Mouse (Mus musculus) neural tube, embryonic 11.5 days (tissue): ENCODE results near the gene Ndufv1. TPM values are rescaled to one million over a fixed set of nuclear protein-coding genes. Genes with fewer than 3 reads are reported as not detected.
A peak's percentile ranks its signal among the peaks of the same experiment; 100 is the strongest.

ENCODE experiments used
- ATAC-seq: fragments of 200-750 bp; cut with Nextera tagmentation; 2 replicates; pipeline ENCODE4 v1.8.0; 2017; ENCODE audit warnings: moderate number of reproducible peaks, mild to moderate bottlenecking, moderate TSS enrichment, moderate library complexity; ENCODE audit not compliant: insufficient read depth, low FRiP score, low TSS enrichment
- DNase-seq: peaks from one replicate; pipeline ENCODE4 v3.0.0-alpha.2; 2015; ENCODE audit warnings: low spot score
- H3K27ac ChIP-seq: fragments of 300-500 bp; sonication (generic); 2 replicates; pipeline ENCODE4 v1.5.1; 2014; ENCODE audit warnings: low read depth, mild to moderate bottlenecking, low read length
- H3K27me3 ChIP-seq: fragments of 300-500 bp; sonication (generic); 2 replicates; pipeline ENCODE4 v1.6.1; 2014; ENCODE audit warnings: mild to moderate bottlenecking, low read length, mixed read lengths; ENCODE audit not compliant: control insufficient read depth, insufficient read depth
- H3K36me3 ChIP-seq: fragments of 300-500 bp; sonication (generic); 2 replicates; pipeline ENCODE4 v1.6.1; 2014; ENCODE audit warnings: mild to moderate bottlenecking, low read length, moderate library complexity, mixed read lengths; ENCODE audit not compliant: control insufficient read depth, insufficient read depth
- H3K4me1 ChIP-seq: fragments of 300-500 bp; sonication (generic); 2 replicates; pipeline ENCODE4 v1.6.1; 2014; ENCODE audit warnings: low read length, mixed read lengths; ENCODE audit not compliant: control insufficient read depth, insufficient read depth
- H3K4me2 ChIP-seq: fragments of 300-500 bp; sonication (generic); 2 replicates; pipeline ENCODE4 v1.6.1; 2014; ENCODE audit warnings: low read depth, mild to moderate bottlenecking, moderate library complexity
- H3K4me3 ChIP-seq: fragments of 300-500 bp; sonication (generic); 2 replicates; pipeline ENCODE4 v1.5.1; 2014; ENCODE audit warnings: low read depth, low read length
- H3K9ac ChIP-seq: fragments of 300-500 bp; sonication (generic); 2 replicates; pipeline ENCODE4 v1.6.1; 2014; ENCODE audit warnings: mild to moderate bottlenecking, low read length
- H3K9me3 ChIP-seq: fragments of 300-500 bp; sonication (generic); 2 replicates; pipeline ENCODE4 v1.6.1; 2016; ENCODE audit warnings: low read length; ENCODE audit not compliant: control insufficient read depth
- WGBS: fragments of 180-500 bp; shearing (Covaris S2); extraction: QIAGEN DNeasy Blood & Tissue Kit; methylation state at CpG from one replicate; pipeline ENCODE4 v1.1.7; 2014; 5-methylcytosine and 5-hydroxymethylcytosine counted together
- polyA plus RNA-seq: library from polyadenylated mRNA; unstranded; fragments of >200 nt; fragmentation: Nextera tagmentation; extraction: Ambion mirVana; gene quantifications from 2 replicates; pipeline ENCODE4 v1.2.1, GENCODE M21; 2014

Ndufv1 gene
- polyA plus RNA-seq, 1 experiment from 2014 or later: 208 TPM

DNA sequence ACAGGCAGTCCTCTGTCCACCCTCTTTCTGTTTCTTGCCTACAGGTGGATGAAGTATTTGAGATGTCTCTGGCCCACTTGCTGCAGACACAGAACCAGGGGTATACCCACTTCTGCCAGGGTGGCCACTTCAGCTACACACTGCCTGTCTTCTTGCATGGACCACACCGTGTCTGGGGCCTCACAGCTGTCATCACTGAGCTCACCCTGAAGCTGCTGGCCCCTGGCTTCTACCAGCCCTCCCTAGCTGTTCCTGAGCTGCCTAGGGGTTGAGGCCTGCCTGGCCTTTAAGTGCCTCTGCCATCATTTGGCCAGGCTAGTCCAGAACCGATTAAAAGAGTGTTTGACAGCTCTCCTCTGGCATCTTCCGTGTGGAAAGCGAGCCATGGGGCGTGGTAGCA, 10.9 kb downstream of the Ndufv1 start:
- no peak overlapping the region for H3K27ac ChIP-seq
- H3K9ac ChIP-seq: no peak overlapping the region
- ATAC-seq (no peak), DNase-seq (no peak)
- no peak overlapping the region for H3K4me3 ChIP-seq
- H3K36me3 ChIP-seq: peaks cover 2% of the 10 kb centered on the region
- no peaks in the 10 kb centered on the region for H3K27me3 ChIP-seq
- 79% methylated on average over 5 of the region's 5 CpGs for WGBS
- H3K4me1 ChIP-seq: peaks cover 9% of the 10 kb centered on the region; the same call in 1 of the 2 replicates
- H3K4me2 ChIP-seq: peak overlapping the region; percentile 94; the same call in 1 of the 2 replicates
- no peaks in the 10 kb centered on the region for H3K9me3 ChIP-seq

DNA sequence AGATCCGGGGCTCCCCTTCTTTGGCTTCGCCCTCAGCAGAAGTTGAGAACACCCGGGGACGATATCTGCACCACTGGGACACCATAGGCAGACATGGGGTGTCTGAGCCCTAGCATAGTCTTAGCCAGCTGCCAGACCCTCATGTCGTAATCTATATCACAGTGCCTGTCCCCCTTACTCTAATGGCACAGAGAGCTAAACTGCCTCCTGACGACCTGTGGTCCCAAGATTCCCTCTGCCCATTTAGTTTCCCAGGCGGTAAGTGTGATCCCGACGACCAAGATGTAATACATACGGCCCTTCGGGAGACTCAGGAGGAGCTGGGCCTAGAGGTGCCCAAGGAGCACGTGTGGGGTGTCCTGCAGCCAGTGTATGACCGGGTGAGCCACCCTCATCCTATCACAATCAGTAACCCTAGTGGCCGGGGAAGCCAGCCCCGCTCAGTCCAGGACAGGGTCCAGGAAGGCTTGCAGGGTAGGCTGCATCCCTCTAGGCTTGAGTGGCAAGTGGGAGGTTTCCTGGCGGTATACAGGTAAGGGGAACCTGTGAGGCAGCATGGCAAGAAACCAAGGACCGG, 11.6 kb downstream of the Ndufv1 start:
- no peak for DNase-seq
- WGBS: 23% methylated on average over 17 of the region's 17 CpGs
- 0 out of 2 replicates have a peak, but pooled peaks have one; percentile 18 for ATAC-seq

DNA sequence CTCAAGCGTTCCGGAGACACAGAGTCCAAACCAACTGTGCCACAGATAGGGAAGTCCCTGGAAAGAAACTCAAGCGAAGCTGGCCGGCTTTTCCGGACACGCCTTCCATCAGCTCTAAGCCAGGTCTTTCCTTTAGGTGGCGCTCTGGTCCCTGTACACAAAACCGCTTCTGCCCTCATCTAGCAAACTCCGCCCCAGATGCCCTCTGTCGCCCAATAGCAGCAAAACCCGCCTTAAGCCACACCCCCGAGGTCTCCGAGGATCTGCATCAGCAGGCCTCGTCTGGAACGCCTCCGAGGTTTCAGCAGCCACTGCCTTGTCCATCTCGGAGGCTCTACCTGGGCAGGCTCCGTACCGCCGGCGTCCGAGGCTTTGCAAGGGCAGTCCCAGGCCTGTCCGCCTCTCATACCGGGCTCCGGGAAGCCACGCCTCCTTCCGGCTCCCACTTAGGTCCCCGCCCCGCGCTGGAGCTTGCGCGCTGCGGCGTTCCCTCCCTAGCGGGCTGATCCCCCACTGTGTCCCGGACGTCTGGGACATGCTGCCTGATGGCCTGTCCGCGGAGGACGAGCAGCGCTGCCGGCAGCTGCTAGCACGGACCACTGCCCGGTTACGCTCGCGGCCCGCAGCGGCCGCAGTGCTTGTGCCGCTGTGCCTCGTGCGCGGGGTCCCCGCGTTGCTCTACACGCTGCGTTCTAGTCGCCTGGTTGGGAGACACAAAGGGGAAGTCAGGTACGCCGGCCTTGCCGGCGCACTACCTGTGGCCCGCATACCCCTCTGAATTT, 12.3 kb downstream of the Ndufv1 start, which contains the start of the genes Nudt8 and Gm49405:
TSS of gene Nudt8 (plus strand) at position 462 of the 782 bp plus-strand sequence.
TSS of gene Gm49405 (plus strand) at position 508 of the 782 bp plus-strand sequence.
- no peaks in the 10 kb centered on the region; the same call in 1 of the 2 replicates for H3K36me3 ChIP-seq
- peak within 1 kb of the TSS; percentile 94 for H3K4me2 ChIP-seq
- peak; percentile 94 for DNase-seq
- peak within 1 kb of the TSS; percentile 88 for H3K9ac ChIP-seq
- WGBS: under 1% methylated on average over 64 of the region's 64 CpGs
- peaks cover 9% of the 10 kb centered on the region; the same call in 1 of the 2 replicates for H3K4me1 ChIP-seq
- H3K9me3 ChIP-seq: no peaks in the 10 kb centered on the region
- H3K4me3 ChIP-seq: peak within 1 kb of the TSS; percentile 69
- H3K27ac ChIP-seq: peak within 1 kb of the TSS; percentile 94
- ATAC-seq: peak; percentile 82
- no peaks in the 10 kb centered on the region for H3K27me3 ChIP-seq

More for the DNA sequence above, 11.6 kb downstream of the Ndufv1 start:
- H3K4me1 ChIP-seq: peaks cover 9% of the 10 kb centered on the region; the same call in 1 of the 2 replicates
- no peaks in the 10 kb centered on the region; the same call in 1 of the 2 replicates for H3K36me3 ChIP-seq
- peak overlapping the region; percentile 94 for H3K27ac ChIP-seq
- H3K9me3 ChIP-seq: no peaks in the 10 kb centered on the region
- H3K4me3 ChIP-seq: peak overlapping the region; percentile 69
- H3K9ac ChIP-seq: peak overlapping the region; percentile 88
- H3K27me3 ChIP-seq: no peaks in the 10 kb centered on the region
- peak overlapping the region; percentile 94 for H3K4me2 ChIP-seq

DNA sequence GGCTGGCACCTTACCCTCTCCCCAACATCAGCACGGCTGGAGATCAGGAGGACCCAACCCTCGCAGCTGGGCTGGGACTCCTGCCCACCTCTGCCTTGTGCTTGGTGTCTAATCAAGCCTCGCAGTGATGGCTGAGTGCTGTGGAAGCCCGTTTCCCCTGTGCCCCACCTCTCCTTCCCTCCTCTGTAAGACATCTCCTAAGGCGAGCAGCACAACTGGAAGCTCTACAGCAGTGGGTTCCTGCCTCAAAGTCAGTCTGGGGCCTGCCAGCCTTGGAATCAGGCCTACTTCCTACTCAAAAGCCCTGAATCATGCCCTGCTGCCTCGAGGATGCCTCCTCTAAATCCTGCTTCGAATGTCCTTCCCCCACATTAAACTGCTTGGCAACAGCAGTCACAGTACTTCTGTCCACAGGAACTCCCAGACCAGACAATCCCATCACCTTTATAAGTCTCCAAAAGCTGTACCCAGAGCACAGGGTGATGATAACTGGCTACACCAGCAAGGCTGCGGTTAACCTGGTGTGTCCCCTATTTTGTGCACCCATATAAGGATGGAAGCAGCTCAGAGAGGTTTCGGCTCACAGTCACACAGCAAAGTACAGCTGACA, 13.4 kb downstream of the Ndufv1 start:
- Histone ChIP-seq H3K4me1 (peaks cover 9% of the 10 kb centered on the region; the same call in 1 of the 2 replicates), H3K4me3 (peak overlapping the region; percentile 69), H3K27me3 (no peaks in the 10 kb centered on the region), H3K9ac (no peak overlapping the region; the same call in 1 of the 2 replicates), H3K4me2 (peak overlapping the region; percentile 94), H3K36me3 (no peaks in the 10 kb centered on the region), H3K9me3 (no peaks in the 10 kb centered on the region), H3K27ac (no peak overlapping the region)
- ATAC-seq: no peak
- no peak for DNase-seq
- 92% methylated on average over 9 of the region's 9 CpGs for WGBS

DNA sequence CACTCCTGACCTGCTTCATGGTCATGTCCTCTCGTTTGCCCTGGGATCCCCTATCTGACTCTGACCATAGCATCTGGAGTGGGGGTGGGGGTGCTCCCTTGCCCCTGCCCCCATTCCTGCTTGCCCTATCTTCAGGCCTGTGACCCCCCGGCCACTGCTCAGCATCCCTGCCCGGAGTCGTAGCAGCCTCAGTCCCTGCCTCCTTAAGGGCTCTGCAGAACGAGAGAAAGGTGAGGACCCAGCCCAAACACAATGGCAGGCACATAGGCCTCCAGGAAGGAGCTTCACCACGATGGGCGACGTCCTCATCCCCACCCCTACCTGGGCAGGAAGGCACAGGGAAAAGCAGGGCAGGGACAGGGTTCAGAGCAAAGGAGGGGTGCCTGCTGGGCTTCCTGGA, 14.3 kb downstream of the Ndufv1 start:
- Histone ChIP-seq H3K4me1 (peaks cover 9% of the 10 kb centered on the region; the same call in 1 of the 2 replicates), H3K36me3 (no peaks in the 10 kb centered on the region), H3K4me3 (no peak overlapping the region), H3K4me2 (no peak overlapping the region), H3K9ac (no peak overlapping the region), H3K27me3 (no peaks in the 10 kb centered on the region), H3K27ac (no peak overlapping the region), H3K9me3 (no peaks in the 10 kb centered on the region)
- WGBS: 69% methylated on average over 8 of the region's 8 CpGs
- ATAC-seq (no peak), DNase-seq (no peak)

DNA sequence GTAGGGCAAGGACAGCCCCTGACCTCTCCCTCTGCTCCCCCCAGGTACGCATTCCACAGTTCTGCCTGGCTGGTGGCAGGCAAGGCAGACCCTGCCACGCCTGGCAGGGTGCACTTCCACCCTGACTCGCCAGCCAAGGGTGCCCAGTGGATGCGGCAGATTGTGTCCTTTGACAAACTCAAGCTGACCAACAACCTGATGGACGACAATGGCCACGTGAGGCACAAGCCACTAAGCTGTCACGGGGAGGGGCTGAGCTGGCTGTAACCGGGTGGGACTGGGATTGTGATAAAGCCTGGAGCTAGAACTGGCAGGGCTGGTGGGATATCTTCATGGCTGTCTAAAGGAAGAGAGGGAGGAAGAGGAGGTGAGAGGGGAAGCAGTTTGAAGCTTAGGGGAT, 15.4 kb downstream of the Ndufv1 start:
- H3K27ac ChIP-seq: no peak overlapping the region
- no peak for DNase-seq
- no peak for ATAC-seq
- H3K27me3 ChIP-seq: no peaks in the 10 kb centered on the region
- H3K36me3 ChIP-seq: no peaks in the 10 kb centered on the region
- peaks cover 9% of the 10 kb centered on the region; the same call in 1 of the 2 replicates for H3K4me1 ChIP-seq
- no peak overlapping the region for H3K4me3 ChIP-seq
- WGBS: 69% methylated on average over 8 of the region's 8 CpGs
- H3K4me2 ChIP-seq: no peak overlapping the region
- H3K9ac ChIP-seq: no peak overlapping the region
- no peaks in the 10 kb centered on the region for H3K9me3 ChIP-seq

DNA sequence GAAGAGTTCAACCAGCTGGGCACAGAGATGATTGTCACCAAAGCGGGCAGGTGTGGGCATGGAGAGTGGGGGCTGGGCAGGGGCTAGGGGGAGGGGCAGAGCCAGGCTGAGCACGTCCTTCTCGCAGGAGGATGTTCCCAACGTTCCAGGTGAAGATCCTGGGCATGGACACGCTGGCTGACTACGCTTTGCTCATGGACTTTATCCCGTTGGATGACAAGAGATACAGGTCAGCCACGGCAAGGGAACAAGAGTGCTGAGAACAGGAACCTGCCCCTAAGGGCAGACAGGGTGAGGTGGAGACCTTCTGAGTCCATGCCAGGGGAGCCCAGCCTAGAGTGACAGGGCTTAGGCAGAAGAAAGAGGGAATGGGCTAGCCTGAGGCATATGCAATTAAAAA, 15.9 kb downstream of the Ndufv1 start:
- Histone ChIP-seq H3K27ac (no peak overlapping the region), H3K4me3 (no peak overlapping the region), H3K4me1 (peaks cover 9% of the 10 kb centered on the region; the same call in 1 of the 2 replicates), H3K36me3 (no peaks in the 10 kb centered on the region), H3K9me3 (no peaks in the 10 kb centered on the region), H3K9ac (no peak overlapping the region), H3K4me2 (no peak overlapping the region), H3K27me3 (no peaks in the 10 kb centered on the region)
- no peak for ATAC-seq
- DNase-seq: no peak
- 84% methylated on average over 8 of the region's 8 CpGs for WGBS

DNA sequence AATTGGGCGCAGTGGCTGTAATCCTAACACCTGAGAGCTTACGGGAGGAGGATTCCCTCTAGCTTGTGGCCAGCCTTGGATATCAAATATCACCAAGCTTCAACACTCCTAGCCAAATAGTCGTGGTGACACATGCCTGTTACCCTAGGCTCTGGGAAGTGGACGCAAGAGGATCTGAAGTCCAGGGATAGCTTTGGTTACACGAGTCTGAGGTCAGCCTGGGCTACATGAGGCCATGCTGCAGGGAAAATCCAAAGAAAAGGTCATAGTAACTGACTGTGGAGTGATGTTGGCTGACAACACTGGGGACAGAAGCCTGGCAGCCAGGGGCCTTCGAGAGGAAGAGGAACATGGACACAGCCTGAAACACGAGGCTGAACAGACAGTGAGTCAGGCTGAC, 16.5 kb downstream of the Ndufv1 start:
- WGBS: 76% methylated on average over 7 of the region's 7 CpGs
- Histone ChIP-seq H3K4me2 (no peak overlapping the region), H3K9me3 (no peaks in the 10 kb centered on the region), H3K27me3 (no peaks in the 10 kb centered on the region), H3K27ac (no peak overlapping the region), H3K4me1 (peaks cover 4% of the 10 kb centered on the region; the same call in 1 of the 2 replicates), H3K36me3 (no peaks in the 10 kb centered on the region), H3K9ac (no peak overlapping the region), H3K4me3 (no peak overlapping the region)
- ATAC-seq: no peak
- DNase-seq: no peak
